Mouse (Mus musculus): Measurements from ENCODE around the gene Prepl.

Prepl gene

GRCm38 (mm10) chr17:85090120-85091099, at the start of gene Prepl, which contains the start of gene Camkmt:
Prepl (minus strand) TSS chr17:85090241.
Camkmt (plus strand) TSS chr17:85090552.
- DNase-seq, result peak; percentile 98

GRCm38 (mm10) chr17:85138393-85138792, 48.4 kb upstream of the Prepl start:
- no peak for DNase-seq

- DNase-seq, result peak; percentile 63
These were observed 26.6 kb upstream of the Prepl start for GRCm38 (mm10) chr17:85116643-85117042.

GRCm38 (mm10) chr17:85113441-85113840, 23.4 kb upstream of the Prepl start:
- DNase-seq, result no peak

- no peak for DNase-seq
These were observed 20.6 kb upstream of the Prepl start for GRCm38 (mm10) chr17:85110640-85111039.

- no peak for DNase-seq
These were observed 13.3 kb upstream of the Prepl start for GRCm38 (mm10) chr17:85103310-85103709.

- DNase-seq, result no peak
These were observed 11.7 kb upstream of the Prepl start for GRCm38 (mm10) chr17:85101751-85102150.

GRCm38 (mm10) chr17:85100232-85100631, 10.2 kb upstream of the Prepl start:
- no peak for DNase-seq

- DNase-seq, result no peak
These were observed 8.8 kb upstream of the Prepl start for GRCm38 (mm10) chr17:85098677-85099323.

- DNase-seq, result no peak
These were observed 6.4 kb upstream of the Prepl start for GRCm38 (mm10) chr17:85096396-85096795.

- DNase-seq, result no peak
These were observed 1.7 kb upstream of the Prepl start for GRCm38 (mm10) chr17:85091762-85092161.

- DNase-seq, result no peak
These were observed 420 bp downstream of the Prepl start for GRCm38 (mm10) chr17:85089621-85090020.

- no peak for DNase-seq
These were observed 1.0 kb downstream of the Prepl start for GRCm38 (mm10) chr17:85089011-85089410.

GRCm38 (mm10) chr17:85088401-85088800, 1.6 kb downstream of the Prepl start:
- DNase-seq, result no peak

- DNase-seq, result no peak
These were observed 2.5 kb downstream of the Prepl start for GRCm38 (mm10) chr17:85087591-85087990.

- DNase-seq, result no peak
These were observed 3.5 kb downstream of the Prepl start for GRCm38 (mm10) chr17:85086501-85086900.

- DNase-seq, result no peak
These were observed 4.7 kb downstream of the Prepl start for GRCm38 (mm10) chr17:85085335-85085734.

- DNase-seq, result no peak
These were observed 9.3 kb downstream of the Prepl start for GRCm38 (mm10) chr17:85080781-85081180.

- DNase-seq, result no peak
These were observed 10.8 kb downstream of the Prepl start for GRCm38 (mm10) chr17:85079276-85079675.

- DNase-seq, result no peak
These were observed 16.0 kb downstream of the Prepl start for GRCm38 (mm10) chr17:85074083-85074482.

- DNase-seq, result no peak
These were observed 16.8 kb downstream of the Prepl start for GRCm38 (mm10) chr17:85073214-85073613.

- DNase-seq, result no peak
These were observed 17.7 kb downstream of the Prepl start for GRCm38 (mm10) chr17:85072383-85072782.

- DNase-seq, result no peak
These were observed 18.8 kb downstream of the Prepl start for GRCm38 (mm10) chr17:85071088-85071775.
